Mouse (Mus musculus): Measurements from ENCODE around the gene Ceacam16. TPM values are rescaled to one million over a fixed set of nuclear protein-coding genes. Genes with fewer than 3 reads are reported as not detected.

The Ceacam16 gene
- 0.07 TPM in 1 of 2 replicates, not detected in the other for polyA plus RNA-seq (2015; fragmentation: Nextera tagmentation; extraction: Ambion mirVana)

DNA sequence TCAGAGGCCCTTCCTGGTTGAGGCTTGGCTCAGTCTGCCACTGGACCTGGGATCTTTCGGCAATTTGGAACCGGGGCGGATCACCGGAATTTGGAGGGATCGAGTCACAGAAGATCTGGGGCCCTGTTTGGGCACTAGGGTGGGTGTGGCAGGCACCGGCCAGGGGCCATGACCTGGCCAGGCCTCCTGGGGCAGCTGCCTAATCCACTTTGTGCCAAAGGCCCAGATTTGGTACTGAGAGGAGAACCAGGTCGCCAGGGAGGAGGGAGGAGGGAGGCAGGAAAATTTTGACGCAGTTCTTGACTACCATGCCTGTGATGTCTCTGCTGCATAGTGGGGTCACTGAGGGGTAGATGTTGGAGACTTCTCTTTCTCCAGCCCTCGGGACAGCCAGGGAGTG, at the start of gene Ceacam16:
Ceacam16 (minus strand) TSS at position 101 of the 400 bp plus-strand sequence.

DNA sequence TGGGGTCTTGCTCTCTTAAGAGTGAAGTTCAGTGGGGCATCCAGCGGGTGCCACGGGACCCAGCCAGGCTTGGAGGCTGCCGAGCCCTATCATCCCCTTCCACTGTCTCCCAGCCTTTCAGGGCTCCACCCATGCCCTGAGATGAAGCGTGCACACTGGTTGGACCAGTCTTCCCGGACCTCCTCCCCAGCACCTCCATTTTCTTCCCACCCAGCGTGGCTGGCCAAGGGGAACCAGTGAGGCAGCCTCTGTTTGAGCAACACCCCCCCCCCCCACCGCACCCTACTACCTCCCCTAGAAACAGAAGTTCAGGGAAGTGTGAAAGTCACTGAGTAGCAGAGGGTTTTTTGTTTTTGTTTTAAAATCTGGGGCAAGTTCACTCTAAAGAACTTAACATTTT, 26.8 kb upstream of the Ceacam16 start, which contains the start of gene Ceacam19:
Ceacam19 (minus strand) TSS at position 117 of the 400 bp plus-strand sequence.

DNA sequence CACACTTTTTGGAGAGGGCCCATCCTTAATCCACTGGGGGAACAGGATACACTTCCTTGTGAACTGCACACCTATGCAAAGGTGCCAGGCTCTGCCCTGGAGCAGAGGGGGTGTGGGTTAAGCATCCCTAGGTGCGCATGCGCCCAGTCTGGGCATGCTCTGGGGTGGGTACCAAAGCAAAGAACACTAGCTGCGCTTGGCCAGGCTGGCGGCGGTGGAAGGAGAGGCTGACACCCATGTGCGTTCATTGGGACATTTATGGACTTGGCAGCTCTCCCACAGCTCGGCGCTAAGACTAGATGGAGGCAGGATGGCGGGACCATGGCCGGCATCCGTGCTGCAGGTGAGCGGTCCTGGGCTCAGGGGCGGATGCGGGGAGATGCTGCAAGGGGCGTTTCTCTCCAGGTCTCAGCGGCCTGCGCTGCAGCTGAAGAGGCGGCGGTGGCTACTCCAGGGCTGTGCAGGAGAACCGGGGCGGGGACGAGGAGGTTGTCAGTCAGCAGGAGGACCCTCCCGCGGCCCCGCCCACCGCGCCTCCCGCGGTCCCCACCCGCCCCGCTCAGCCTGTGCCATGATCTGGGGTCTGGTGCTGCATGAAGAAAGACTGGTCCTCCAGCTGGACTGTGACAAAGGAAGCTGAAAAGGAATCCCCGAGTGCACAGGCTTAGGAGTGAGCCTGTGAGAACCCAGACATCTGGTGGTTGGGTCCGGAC, 9.1 kb downstream of the Ceacam16 start, which contains the start of gene Gm19345:
Gm19345 (plus strand) TSS at position 146 of the 713 bp plus-strand sequence.

DNA sequence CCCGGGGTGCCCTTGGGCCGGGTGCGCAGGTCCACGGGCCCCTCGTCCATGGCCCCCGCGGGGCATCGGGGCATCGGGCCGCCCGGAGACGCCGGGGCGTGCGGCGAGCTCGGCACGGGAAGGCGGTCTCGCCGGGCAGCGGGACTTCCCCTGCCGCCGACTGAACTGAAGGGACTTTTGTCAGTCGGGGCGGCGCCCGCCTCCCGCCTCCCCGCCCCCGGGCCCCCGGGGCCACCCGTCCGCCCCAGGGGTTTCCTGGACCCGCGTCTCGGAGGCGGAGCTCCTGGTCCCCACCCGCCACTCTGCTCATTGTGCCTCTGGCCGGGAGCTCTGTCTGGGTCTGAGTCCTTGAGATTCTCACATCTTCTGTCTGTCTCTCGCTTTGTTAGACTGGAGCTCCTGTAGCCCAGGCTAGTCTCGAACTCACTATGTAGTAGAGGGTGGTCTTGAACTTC, 38.5 kb downstream of the Ceacam16 start, which contains the start of gene Bcl3:
Bcl3 (minus strand) TSS at position 167 of the 455 bp plus-strand sequence.

Other genes starting within 250 kb of the Ceacam16 start
- 8.1 and 9.4 TPM in 2 replicates for gene Relb, start 231.9 kb downstream of the Ceacam16 start, polyA plus RNA-seq (2015; fragmentation: Nextera tagmentation; extraction: Ambion mirVana)
- 46.1 and 53.3 TPM in 2 replicates for gene Clptm1, start 196.3 kb downstream of the Ceacam16 start, polyA plus RNA-seq (2015; fragmentation: Nextera tagmentation; extraction: Ambion mirVana)
- 2.7 and 2.9 TPM in 2 replicates for gene Apoc2, start 183.4 kb downstream of the Ceacam16 start, polyA plus RNA-seq (2015; fragmentation: Nextera tagmentation; extraction: Ambion mirVana)
- 2.2 TPM in 1 of 2 replicates, not detected in the other for gene Gm44805, start 179.9 kb downstream of the Ceacam16 start, polyA plus RNA-seq (2015; fragmentation: Nextera tagmentation; extraction: Ambion mirVana)
- gene Apoc4, start 179.8 kb downstream of the Ceacam16 start, polyA plus RNA-seq (2015; fragmentation: Nextera tagmentation; extraction: Ambion mirVana) = 3.4 and 21.2 TPM in 2 replicates
- 12.4 and 217 TPM in 2 replicates for gene Apoc1, start 168.6 kb downstream of the Ceacam16 start, polyA plus RNA-seq (2015; fragmentation: Nextera tagmentation; extraction: Ambion mirVana)
- 342 and 1,192 TPM in 2 replicates for gene Apoe, start 162.1 kb downstream of the Ceacam16 start, polyA plus RNA-seq (2015; fragmentation: Nextera tagmentation; extraction: Ambion mirVana)
- gene Tomm40, start 145.9 kb downstream of the Ceacam16 start, polyA plus RNA-seq (2015; fragmentation: Nextera tagmentation; extraction: Ambion mirVana) = 72.8 and 86.6 TPM in 2 replicates
- gene Nectin2, start 110.8 kb downstream of the Ceacam16 start, polyA plus RNA-seq (2015; fragmentation: Nextera tagmentation; extraction: Ambion mirVana) = 21.2 and 24.3 TPM in 2 replicates
- 117 and 123 TPM in 2 replicates for gene Bcam, start 90.3 kb downstream of the Ceacam16 start, polyA plus RNA-seq (2015; fragmentation: Nextera tagmentation; extraction: Ambion mirVana)
- 1.1 and 1.2 TPM in 2 replicates for gene Cblc, start 64.5 kb downstream of the Ceacam16 start, polyA plus RNA-seq (2015; fragmentation: Nextera tagmentation; extraction: Ambion mirVana)
- 2.5 and 2.8 TPM in 2 replicates for gene Bcl3, start 38.5 kb downstream of the Ceacam16 start, polyA plus RNA-seq (2015; fragmentation: Nextera tagmentation; extraction: Ambion mirVana)
- not detected in 2 replicates for gene Gm19345, start 9.3 kb downstream of the Ceacam16 start, polyA plus RNA-seq (2015; fragmentation: Nextera tagmentation; extraction: Ambion mirVana)
- 0.54 TPM in 1 of 2 replicates, not detected in the other for gene Ceacam19, start 26.7 kb upstream of the Ceacam16 start, polyA plus RNA-seq (2015; fragmentation: Nextera tagmentation; extraction: Ambion mirVana)
- gene Pvr, start 59.9 kb upstream of the Ceacam16 start, polyA plus RNA-seq (2015; fragmentation: Nextera tagmentation; extraction: Ambion mirVana) = 15.0 and 18.2 TPM in 2 replicates
- 0.07 and 0.13 TPM in 2 replicates for gene Igsf23, start 89.5 kb upstream of the Ceacam16 start, polyA plus RNA-seq (2015; fragmentation: Nextera tagmentation; extraction: Ambion mirVana)
- gene Ceacam20, start 104.1 kb upstream of the Ceacam16 start, polyA plus RNA-seq (2015; fragmentation: Nextera tagmentation; extraction: Ambion mirVana) = not detected in 2 replicates
- gene Nlrp9b, start 130.2 kb upstream of the Ceacam16 start, polyA plus RNA-seq (2015; fragmentation: Nextera tagmentation; extraction: Ambion mirVana) = not detected in 2 replicates
- not detected in 2 replicates for gene Vmn1r91, start 238.4 kb upstream of the Ceacam16 start, polyA plus RNA-seq (2015; fragmentation: Nextera tagmentation; extraction: Ambion mirVana)